Mouse (Mus musculus) intestine, embryonic 15.5 days (tissue): Measurements from ENCODE around the gene Dazl. TPM values are rescaled to one million over a fixed set of nuclear protein-coding genes. Genes with fewer than 3 reads are reported as not detected.
"Not testable (repeated sequence)": the region's sequence is repeated elsewhere in the genome, so short reads cannot be mapped to it uniquely, and the experiment has no call there.

Experiments used
- ATAC-seq: fragments of 200-750 bp; cut with Nextera tagmentation; 2 replicates; pipeline ENCODE4 v1.8.0; 2017; ENCODE audit warnings: moderate TSS enrichment, moderate library complexity
- H3K27ac ChIP-seq: fragments of 300-500 bp; sonication (generic); 2 replicates; pipeline ENCODE4 v1.5.1; 2015; ENCODE audit warnings: mild to moderate bottlenecking, inconsistent platforms
- H3K27me3 ChIP-seq: fragments of 300-500 bp; sonication (generic); replicated peaks from 2 replicates; pipeline ENCODE4 v1.6.1; 2015; ENCODE audit warnings: inconsistent platforms
- H3K36me3 ChIP-seq: fragments of 300-500 bp; sonication (generic); 2 replicates; pipeline ENCODE4 v1.6.1; 2015; ENCODE audit warnings: inconsistent platforms
- H3K4me1 ChIP-seq: fragments of 300-500 bp; sonication (generic); replicated peaks from 2 replicates; pipeline ENCODE4 v1.6.1; 2015; ENCODE audit warnings: inconsistent platforms
- H3K4me2 ChIP-seq: fragments of 300-500 bp; sonication (generic); replicated peaks from 2 replicates; pipeline ENCODE4 v1.6.1; 2015; ENCODE audit warnings: mild to moderate bottlenecking, inconsistent platforms
- H3K4me3 ChIP-seq: fragments of 300-500 bp; sonication (generic); replicated peaks from 2 replicates; pipeline ENCODE4 v1.5.1; 2015; ENCODE audit warnings: inconsistent platforms
- H3K9ac ChIP-seq: fragments of 300-500 bp; sonication (generic); 2 replicates; pipeline ENCODE4 v1.6.1; 2015; ENCODE audit warnings: inconsistent platforms
- H3K9me3 ChIP-seq: fragments of 300-500 bp; sonication (generic); 2 replicates; pipeline ENCODE4 v1.6.1; 2016; ENCODE audit warnings: inconsistent platforms
- WGBS: fragments of 180-500 bp; shearing (Covaris S2); methylation state at CpG from one replicate; pipeline ENCODE4 v1.1.7; 2015; 5-methylcytosine and 5-hydroxymethylcytosine counted together
- polyA plus RNA-seq: library from polyadenylated mRNA; unstranded; fragments of >200 nt; fragmentation: Nextera tagmentation; extraction: Ambion mirVana; gene quantifications from 2 replicates; pipeline ENCODE4 v1.2.1, GENCODE M21; 2015

Dazl gene
- polyA plus RNA-seq, 1 experiment from 2014 or later: 0.26 TPM

GRCm38 (mm10) chr17:50310148-50310802, 16.8 kb upstream of the Dazl start:
- Histone ChIP-seq H3K27me3 (no peaks in the 10 kb centered on the region), H3K4me2 (no peak overlapping the region), H3K4me1 (no peaks in the 10 kb centered on the region), H3K9me3 (no peaks in the 10 kb centered on the region), H3K9ac (no peak overlapping the region), H3K27ac (no peak overlapping the region), H3K4me3 (no peak overlapping the region), H3K36me3 (no peaks in the 10 kb centered on the region)
- 55% methylated on average over 10 of the region's 10 CpGs for WGBS
- no peak for ATAC-seq

GRCm38 (mm10) chr17:50309512-50310072, 16.2 kb upstream of the Dazl start:
- Histone ChIP-seq H3K9me3 (no peaks in the 10 kb centered on the region), H3K27ac (no peak overlapping the region), H3K4me1 (no peaks in the 10 kb centered on the region), H3K36me3 (no peaks in the 10 kb centered on the region), H3K9ac (no peak overlapping the region), H3K4me2 (no peak overlapping the region), H3K27me3 (no peaks in the 10 kb centered on the region), H3K4me3 (no peak overlapping the region)
- no peak for ATAC-seq
- WGBS: 48% methylated on average over 5 of the region's 5 CpGs

GRCm38 (mm10) chr17:50308880-50309279, 15.4 kb upstream of the Dazl start:
- Histone ChIP-seq H3K4me2 (no peak overlapping the region), H3K27me3 (no peaks in the 10 kb centered on the region), H3K9me3 (no peaks in the 10 kb centered on the region), H3K4me3 (no peak overlapping the region), H3K36me3 (no peaks in the 10 kb centered on the region), H3K4me1 (no peaks in the 10 kb centered on the region), H3K27ac (no peak overlapping the region), H3K9ac (no peak overlapping the region)
- WGBS: 63% methylated on average over 5 of the region's 5 CpGs
- ATAC-seq: no peak

- no peaks in the 10 kb centered on the region for H3K4me1 ChIP-seq
- no peak overlapping the region for H3K4me2 ChIP-seq
- WGBS: 91% methylated on average over 10 of the region's 10 CpGs
- no peaks in the 10 kb centered on the region for H3K36me3 ChIP-seq
- H3K27ac ChIP-seq: no peak overlapping the region
- H3K4me3 ChIP-seq: no peak overlapping the region
- no peak overlapping the region for H3K9ac ChIP-seq
- no peaks in the 10 kb centered on the region for H3K27me3 ChIP-seq
- ATAC-seq: no peak
- H3K9me3 ChIP-seq: no peaks in the 10 kb centered on the region
Observed at GRCm38 (mm10) chr17:50308059-50308647, 14.7 kb upstream of the Dazl start.

GRCm38 (mm10) chr17:50302867-50303266, 9.4 kb upstream of the Dazl start:
- no peaks in the 10 kb centered on the region for H3K9me3 ChIP-seq
- no peaks in the 10 kb centered on the region for H3K36me3 ChIP-seq
- no peak overlapping the region for H3K27ac ChIP-seq
- H3K4me1 ChIP-seq: no peaks in the 10 kb centered on the region
- no peak for ATAC-seq
- no peak overlapping the region for H3K4me2 ChIP-seq
- WGBS: 73% methylated on average over 3 of the region's 3 CpGs
- H3K27me3 ChIP-seq: no peaks in the 10 kb centered on the region
- H3K4me3 ChIP-seq: no peak overlapping the region
- H3K9ac ChIP-seq: no peak overlapping the region

- 60% methylated on average over 11 of the region's 11 CpGs for WGBS
- Histone ChIP-seq H3K36me3 (no peaks in the 10 kb centered on the region), H3K27ac (no peak overlapping the region), H3K4me3 (no peak overlapping the region), H3K27me3 (no peaks in the 10 kb centered on the region), H3K9ac (no peak overlapping the region), H3K4me2 (no peak overlapping the region), H3K9me3 (no peaks in the 10 kb centered on the region), H3K4me1 (no peaks in the 10 kb centered on the region)
- no peak for ATAC-seq
Observed at GRCm38 (mm10) chr17:50300171-50300841, 6.9 kb upstream of the Dazl start.

- Histone ChIP-seq H3K27me3 (no peaks in the 10 kb centered on the region), H3K4me1 (no peaks in the 10 kb centered on the region), H3K9me3 (no peaks in the 10 kb centered on the region), H3K36me3 (no peaks in the 10 kb centered on the region), H3K4me2 (no peak overlapping the region), H3K9ac (no peak overlapping the region), H3K4me3 (no peak overlapping the region), H3K27ac (no peak overlapping the region)
- WGBS: 75% methylated on average over 7 of the region's 7 CpGs
- no peak for ATAC-seq
Observed at GRCm38 (mm10) chr17:50298821-50299220, 5.4 kb upstream of the Dazl start.

GRCm38 (mm10) chr17:50294726-50295125, 1.3 kb upstream of the Dazl start:
- Histone ChIP-seq H3K9ac (no peak overlapping the region), H3K36me3 (no peaks in the 10 kb centered on the region), H3K4me3 (no peak overlapping the region), H3K4me1 (no peaks in the 10 kb centered on the region), H3K27ac (no peak overlapping the region), H3K9me3 (peaks cover 6% of the 10 kb centered on the region; the same call in 1 of the 2 replicates), H3K27me3 (no peaks in the 10 kb centered on the region), H3K4me2 (no peak overlapping the region)
- WGBS: 84% methylated on average over 12 of the region's 12 CpGs
- no peak for ATAC-seq

GRCm38 (mm10) chr17:50292661-50293171, 720 bp downstream of the Dazl start:
- no peaks in the 10 kb centered on the region for H3K27me3 ChIP-seq
- H3K36me3 ChIP-seq: no peaks in the 10 kb centered on the region
- 5% methylated on average over 47 of the region's 57 CpGs for WGBS

GRCm38 (mm10) chr17:50291485-50292200, 1.8 kb downstream of the Dazl start:
- WGBS: 17% methylated on average over 3 of the region's 3 CpGs
- Histone ChIP-seq H3K4me2 (no peak overlapping the region), H3K27me3 (no peaks in the 10 kb centered on the region), H3K9me3 (peaks cover 6% of the 10 kb centered on the region; the same call in 1 of the 2 replicates), H3K4me1 (no peaks in the 10 kb centered on the region), H3K27ac (no peak overlapping the region), H3K9ac (no peak overlapping the region), H3K36me3 (no peaks in the 10 kb centered on the region), H3K4me3 (no peak overlapping the region)
- ATAC-seq: no peak; the same call in 1 of the 2 replicates

More at GRCm38 (mm10) chr17:50292661-50293171, 720 bp downstream of the Dazl start:
- Histone ChIP-seq H3K27ac (peak overlapping the region; percentile 54), H3K9ac (peak overlapping the region; percentile 50), H3K9me3 (peaks cover 6% of the 10 kb centered on the region; the same call in 1 of the 2 replicates), H3K4me1 (no peaks in the 10 kb centered on the region), H3K4me2 (peak overlapping the region; percentile 71), H3K4me3 (peak overlapping the region; percentile 44)
- ATAC-seq: peak; percentile 96

GRCm38 (mm10) chr17:50284845-50285244, 8.6 kb downstream of the Dazl start:
- Histone ChIP-seq H3K9me3 (no peaks in the 10 kb centered on the region), H3K36me3 (no peaks in the 10 kb centered on the region), H3K9ac (no peak overlapping the region), H3K27me3 (no peaks in the 10 kb centered on the region), H3K4me2 (no peak overlapping the region), H3K4me3 (no peak overlapping the region), H3K4me1 (no peaks in the 10 kb centered on the region), H3K27ac (no peak overlapping the region)
- no peak for ATAC-seq
- 73% methylated on average over 6 of the region's 6 CpGs for WGBS

GRCm38 (mm10) chr17:50261615-50262014, 31.8 kb downstream of the Dazl start:
- not testable (repeated sequence) for H3K4me3 ChIP-seq, H3K9ac ChIP-seq, H3K36me3 ChIP-seq, H3K27me3 ChIP-seq, H3K9me3 ChIP-seq, ATAC-seq, H3K4me2 ChIP-seq, H3K4me1 ChIP-seq, H3K27ac ChIP-seq
- WGBS: 68% methylated on average over 4 of the region's 4 CpGs
